Comparison of ENCODE assay signal across 21 mouse cellular contexts in the genomic region with DNA sequence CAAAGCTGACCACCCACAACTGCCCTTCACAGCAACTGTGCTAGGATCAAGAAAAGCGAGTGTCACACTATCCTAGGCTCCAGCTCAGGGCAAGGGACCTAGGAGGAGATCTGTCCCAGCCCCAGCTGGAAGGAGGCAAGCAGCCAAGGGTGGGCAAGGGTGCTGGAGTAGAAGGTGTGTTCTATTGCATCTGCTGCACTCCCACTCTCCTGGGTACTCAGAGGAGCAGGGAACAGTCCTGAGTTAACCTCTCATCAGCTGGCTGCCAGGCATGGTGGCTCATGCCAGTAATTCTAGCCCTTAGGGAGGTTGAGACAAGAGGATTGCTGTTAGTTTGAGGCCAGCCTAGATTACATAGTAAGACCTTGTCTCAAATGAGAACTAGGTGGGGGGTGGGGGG. TPM values are rescaled to one million over a fixed set of nuclear protein-coding genes. Genes with fewer than 3 reads are reported as not detected.
DNase-seq lines count a peak whose midpoint lies in the region; ATAC-seq and TF ChIP-seq lines count a peak whose summit lies in the region.
"Had no signal": no experiment of that assay in that cellular context is flagged by ENCODE, and none has a peak within 500 bp of the region (broad histone marks: within the 10 kb centered on the region; RNA-seq: fewer than 3 reads in every experiment).

No protein-coding gene starts in this region.

- no peaks in the 10 kb centered on the region for H3K4me1 ChIP-seq in heart, embryonic 12.5 days (replicated peaks)
- H3K4me1 ChIP-seq: embryonic facial prominence, embryonic 10.5 days; hindbrain, embryonic 12.5 days had no signal

- no peak overlapping the region for H3K4me3 ChIP-seq in gastrocnemius, adult 2 months
- no peak overlapping the region for H3K4me3 ChIP-seq in heart, embryonic 12.5 days
- H3K4me3 ChIP-seq: embryonic facial prominence, embryonic 10.5 days; forebrain, embryonic 10.5 days; hindbrain, embryonic 12.5 days had no signal

- no peaks in the 10 kb centered on the region for H3K9me3 ChIP-seq in heart, embryonic 12.5 days (replicated peaks)
- H3K9me3 ChIP-seq: embryonic facial prominence, embryonic 10.5 days; forebrain, embryonic 10.5 days; hindbrain, embryonic 12.5 days had no signal

- H3K27ac ChIP-seq in gastrocnemius, adult 2 months, result no peak overlapping the region
- no peak overlapping the region for H3K27ac ChIP-seq in heart, embryonic 12.5 days (ENCODE audit: poor library complexity, severe bottlenecking)
- H3K27ac ChIP-seq: embryonic facial prominence, embryonic 10.5 days; forebrain, embryonic 10.5 days; hindbrain, embryonic 12.5 days had no signal

- H3K4me2 ChIP-seq in heart, embryonic 12.5 days, result no peak overlapping the region
- H3K4me2 ChIP-seq: heart, embryonic 11.5 days; hindbrain, embryonic 12.5 days had no signal

- no peak overlapping the region for H3K9ac ChIP-seq in heart, embryonic 12.5 days
- H3K9ac ChIP-seq: hindbrain, embryonic 12.5 days had no signal

- no peak for ATAC-seq in heart, embryonic 12.5 days (ENCODE audit: insufficient number of reproducible peaks, low FRiP score)
- ATAC-seq: forebrain, embryonic 14.5 days; hindbrain, embryonic 16.5 days; inflammation-experienced regulatory T-cells, adult 6 months; intestine, postnatal 0 days had no signal

- H3K36me3 ChIP-seq in heart, embryonic 12.5 days, result no peaks in the 10 kb centered on the region
- H3K36me3 ChIP-seq: embryonic facial prominence, embryonic 10.5 days; hindbrain, embryonic 12.5 days had no signal

- WGBS in heart, embryonic 12.5 days, result 82% methylated on average over 1 of the region's 1 CpGs

- DNase-seq in adrenal gland, postnatal 10 days, result peak; percentile 65
- no peak for DNase-seq in adrenal gland, postnatal 25 days
- DNase-seq in gastrocnemius, adult 2 months, result peak; percentile 41
- DNase-seq in gastrocnemius, adult 8-10 months (ENCODE audit: low spot score in 2 of 2), result no peak
- peak; percentile 16 for DNase-seq in heart, postnatal 4 days
- DNase-seq in fat pad, adult 2 months (ENCODE audit: extremely low read depth, low read depth, low spot score), result peak; percentile 47
- DNase-seq in right cerebral cortex, postnatal 14 days, result no peak
- DNase-seq: cerebellum, adult 8-10 months; gastrocnemius, postnatal 36 days; heart, adult 18-20 months; heart, postnatal 36 days; kidney, adult 8-10 months had no signal

- intact Hi-C loops in gastrocnemius, adult 2 months (cut with DNase I), result no loop called here

- TF ChIP-seq CTCF in gastrocnemius, adult 2 months (IDR thresholded peaks at IDR 0.05), result no peak

- no peaks in the 10 kb centered on the region for H3K27me3 ChIP-seq in heart, embryonic 12.5 days (replicated peaks)
- H3K27me3 ChIP-seq: hindbrain, embryonic 12.5 days had no signal

RNA-seq across cellular contexts. Expression of a gene that starts 8.3 kb away (rescaled TPM):
- 10 to 100 TPM; 61.8 to 73.3 TPM for total RNA-seq in adrenal gland, postnatal 10 days (2021)
- total RNA-seq in adrenal gland, postnatal 25 days (2021), result 85.5 and 96.0 TPM in 2 replicates
- total RNA-seq in gastrocnemius, adult 2 months (2021), result 10 to 100 TPM; 36.9 to 37.1 TPM
- total RNA-seq in gastrocnemius, adult 8-10 months (2022), result 10 to 100 TPM; 31.8 to 40.1 (median 35.2) TPM
- total RNA-seq in heart, postnatal 4 days (2021), result 10 to 100 TPM; 54.9 to 58.4 TPM
- polyA plus RNA-seq in heart, embryonic 12.5 days (2016; fragmentation: Nextera tagmentation; extraction: Ambion mirVana), result 40.8 and 49.3 TPM in 2 replicates

RNA-seq across cellular contexts. Expression of a gene that starts 32.8 kb away (rescaled TPM):
- 10 to 100 TPM; 23.2 to 23.8 TPM for total RNA-seq in adrenal gland, postnatal 10 days (2021)
- 20.9 and 21.1 TPM in 2 replicates for total RNA-seq in adrenal gland, postnatal 25 days (2021)
- total RNA-seq in gastrocnemius, adult 2 months (2021), result 1 to 10 TPM; 8.0 to 10.0 TPM
- total RNA-seq in gastrocnemius, adult 8-10 months (2022), result 1 to 10 TPM; 6.8 to 8.6 (median 7.3) TPM
- total RNA-seq in heart, postnatal 4 days (2021), result 10 to 100 TPM; 29.4 to 30.8 TPM
- 23.5 and 26.4 TPM in 2 replicates for polyA plus RNA-seq in heart, embryonic 12.5 days (2016; fragmentation: Nextera tagmentation; extraction: Ambion mirVana)

Comparison
In these comparisons a context has a peak if more than half of its experiments do, and no peak if none do; other contexts are left out.
1. DNase-seq: peak in adrenal gland, postnatal 10 days (single experiment), gastrocnemius, adult 2 months (single experiment), heart, postnatal 4 days (single experiment) and fat pad, adult 2 months (single experiment); none in adrenal gland, postnatal 25 days (single experiment), gastrocnemius, adult 8-10 months (0 of 2) and right cerebral cortex, postnatal 14 days (single experiment).